Mouse (Mus musculus) heart, adult 2 months (tissue): ENCODE measurements at regions not wholly inside any gene's neighbourhood (a gene's known extent, or its start where the extent isn't known, plus 50 kb on each side); places are given as distances from the start of the nearest gene placed in this dataset.

Experiments
- DNase-seq, 2 experiments: peaks; one replicate each; pipeline ENCODE4 v3.0.0; 2021
- H3K27ac ChIP-seq: fragments of 200-600 bp; 2 replicates; pipeline ENCODE4 v1.8.1; 2022
- H3K27me3 ChIP-seq: fragments of 200-500 bp; 2 replicates; pipeline ENCODE4 v1.6.1; 2012; ENCODE audit warnings: mild to moderate bottlenecking, low read length, inconsistent platforms, mixed read lengths; ENCODE audit not compliant: control insufficient read depth, insufficient read depth
- H3K36me3 ChIP-seq: fragments of 200-500 bp; 2 replicates; pipeline ENCODE4 v1.6.1; 2012; ENCODE audit warnings: low read length, inconsistent platforms; ENCODE audit not compliant: control insufficient read depth, insufficient read depth
- H3K4me1 ChIP-seq: fragments of 200-500 bp; 2 replicates; pipeline ENCODE4 v1.6.1; 2011; ENCODE audit warnings: low read length; ENCODE audit not compliant: control insufficient read depth, insufficient read depth
- H3K4me3 ChIP-seq: fragments of 200-600 bp; 2 replicates; pipeline ENCODE4 v1.8.1; 2022
- H3K79me2 ChIP-seq: fragments of 200-500 bp; replicated peaks from 2 replicates; pipeline ENCODE4 v1.6.1; 2012; ENCODE audit warnings: mild to moderate bottlenecking, inconsistent platforms, low read length, moderate library complexity, mixed read lengths; ENCODE audit not compliant: control insufficient read depth, insufficient read depth
- H3K9ac ChIP-seq: fragments of 200-500 bp; 2 replicates; pipeline ENCODE4 v1.6.1; 2012; ENCODE audit warnings: low read depth, mild to moderate bottlenecking, control low read depth, inconsistent platforms, low read length, mixed read lengths
- CTCF ChIP-seq: fragments of 200-600 bp; IDR thresholded peaks from 2 replicates; pipeline ENCODE4 v1.8.1; 2022; ENCODE audit warnings: antibody characterized with exemption, mild to moderate bottlenecking, moderate library complexity
- EP300 ChIP-seq: fragments of 200-500 bp; IDR thresholded peaks from 2 replicates; pipeline ENCODE4 v1.6.1; 2011; ENCODE audit warnings: low read depth, low read length, control low read depth; ENCODE audit not compliant: insufficient read depth
- POLR2A ChIP-seq: fragments of 200-500 bp; IDR thresholded peaks from 2 replicates; pipeline ENCODE4 v1.6.1; 2011; ENCODE audit warnings: mild to moderate bottlenecking, low read depth, low read length, control low read depth; ENCODE audit not compliant: insufficient read depth
- WGBS: fragments of 180-500 bp; shearing (Covaris S2); methylation state at CpG from one replicate; pipeline ENCODE4 v1.1.7; 2018; 5-methylcytosine and 5-hydroxymethylcytosine counted together
- intact Hi-C: fragments of 180-260 bp; cut with DNase I; formaldehyde crosslinking; loops from one replicate; pipeline ENCODE4 v1.15.1; 2025

DNA sequence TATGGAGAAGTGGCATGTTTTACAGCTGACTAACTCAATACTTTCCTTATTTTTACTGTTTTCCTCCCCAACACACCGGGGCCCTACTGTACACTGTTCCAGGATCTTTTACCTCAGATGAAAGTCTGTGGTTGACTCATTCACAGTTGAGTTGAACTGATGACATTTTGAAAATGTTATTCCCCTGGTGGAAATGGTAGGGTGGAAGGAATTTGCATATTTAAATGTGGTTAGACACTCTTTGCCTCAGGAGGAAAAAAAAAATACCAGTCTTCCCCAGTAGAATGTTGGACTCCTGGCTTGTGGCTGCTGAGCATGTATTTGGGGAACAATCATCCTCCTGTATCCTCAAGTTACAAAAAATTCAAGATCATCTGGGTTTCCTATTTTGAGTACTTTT lies 159.7 kb upstream of the Vwde start:
- DNase-seq = no peak
- intact Hi-C loops = no loop called here
- 84% methylated on average over 1 of the region's 1 CpGs for WGBS
- TF ChIP-seq EP300 = no peak
- TF ChIP-seq POLR2A = no peak
- TF ChIP-seq CTCF = no peak
- no peaks in the 10 kb centered on the region for H3K4me1 ChIP-seq
- no peaks in the 10 kb centered on the region for H3K79me2 ChIP-seq
- H3K27ac ChIP-seq = no peak overlapping the region
- H3K4me3 ChIP-seq = no peak overlapping the region
- no peak overlapping the region for H3K9ac ChIP-seq
- H3K36me3 ChIP-seq = no peaks in the 10 kb centered on the region
- no peaks in the 10 kb centered on the region for H3K27me3 ChIP-seq

DNA sequence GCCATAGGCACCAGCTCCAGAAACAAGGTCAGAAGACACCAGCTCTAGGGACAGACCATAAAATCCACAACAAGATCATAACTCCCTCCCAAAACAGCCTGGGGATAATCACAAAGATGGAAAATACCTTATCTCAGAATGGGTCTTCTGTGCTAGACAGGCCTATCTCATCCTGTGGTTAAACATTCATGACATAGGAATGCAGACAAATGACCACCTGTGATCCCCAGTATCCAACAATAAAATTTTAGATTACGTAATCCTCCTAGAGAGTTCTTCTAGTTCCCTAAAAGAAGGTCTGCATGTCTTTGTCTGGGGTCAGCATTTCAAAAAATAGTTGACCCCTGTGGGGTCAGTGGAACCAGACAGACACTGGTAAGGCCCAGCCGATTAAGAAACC lies 158.4 kb upstream of the Vwde start:
- H3K27ac ChIP-seq = no peak overlapping the region
- no peaks in the 10 kb centered on the region for H3K4me1 ChIP-seq
- no peaks in the 10 kb centered on the region for H3K79me2 ChIP-seq
- TF ChIP-seq CTCF = no peak
- intact Hi-C loops = no loop called here
- H3K9ac ChIP-seq = no peak overlapping the region
- H3K27me3 ChIP-seq = no peaks in the 10 kb centered on the region
- DNase-seq = no peak
- H3K4me3 ChIP-seq = no peak overlapping the region
- no peaks in the 10 kb centered on the region for H3K36me3 ChIP-seq
- WGBS = 78% methylated on average over 2 of the region's 2 CpGs

DNA sequence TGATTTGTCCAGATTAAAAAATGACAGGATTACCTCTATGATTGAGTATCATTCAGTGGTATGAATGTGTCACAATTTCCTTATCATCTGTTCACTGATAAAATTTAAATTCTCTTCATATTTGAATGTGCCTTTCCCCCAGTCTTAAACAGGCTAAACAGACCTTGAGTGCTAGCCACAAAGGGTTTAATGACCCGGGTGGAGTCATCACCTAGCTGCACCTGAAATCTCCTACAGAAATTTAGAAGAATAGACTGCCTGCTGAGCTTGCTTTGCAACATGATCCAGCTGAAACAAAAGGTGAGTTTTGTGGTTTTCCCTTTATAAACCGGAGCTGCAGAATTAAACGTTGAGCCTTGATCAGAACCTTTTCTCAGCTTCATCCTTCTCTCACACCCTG lies 156.1 kb upstream of the Vwde start:
- DNase-seq = no peak
- Histone ChIP-seq H3K4me1 (no peaks in the 10 kb centered on the region), H3K27me3 (no peaks in the 10 kb centered on the region), H3K9ac (no peak overlapping the region), H3K4me3 (no peak overlapping the region), H3K36me3 (no peaks in the 10 kb centered on the region), H3K27ac (no peak overlapping the region), H3K79me2 (no peaks in the 10 kb centered on the region)
- intact Hi-C loops = no loop called here
- no peak for TF ChIP-seq POLR2A
- no peak for TF ChIP-seq EP300
- no peak for TF ChIP-seq CTCF
- 55% methylated on average over 3 of the region's 3 CpGs for WGBS

DNA sequence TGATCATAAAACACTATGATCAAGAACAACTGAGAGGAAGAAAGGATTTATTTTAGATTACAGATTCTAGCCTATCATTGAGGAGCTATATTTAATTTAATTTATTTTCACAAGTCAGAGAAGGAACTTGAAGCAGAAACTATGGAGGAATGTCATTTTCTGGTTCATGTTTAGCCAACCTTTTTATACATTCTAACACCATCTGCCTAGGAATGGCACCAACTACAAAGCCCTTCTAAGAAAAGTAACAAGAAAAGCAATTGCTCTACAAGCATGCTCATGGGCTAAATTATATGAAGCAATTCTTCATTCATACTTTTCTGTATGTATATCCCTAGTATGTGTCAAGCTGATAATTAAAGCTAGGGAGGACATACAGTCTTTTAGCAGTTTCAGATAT lies 155.0 kb upstream of the Vwde start:
- Histone ChIP-seq H3K36me3 (no peaks in the 10 kb centered on the region), H3K79me2 (no peaks in the 10 kb centered on the region), H3K9ac (no peak overlapping the region), H3K27me3 (no peaks in the 10 kb centered on the region), H3K27ac (no peak overlapping the region), H3K4me3 (no peak overlapping the region), H3K4me1 (no peaks in the 10 kb centered on the region)
- intact Hi-C loops = no loop called here
- TF ChIP-seq CTCF (no peak), POLR2A (no peak), EP300 (no peak)
- DNase-seq = no peak

DNA sequence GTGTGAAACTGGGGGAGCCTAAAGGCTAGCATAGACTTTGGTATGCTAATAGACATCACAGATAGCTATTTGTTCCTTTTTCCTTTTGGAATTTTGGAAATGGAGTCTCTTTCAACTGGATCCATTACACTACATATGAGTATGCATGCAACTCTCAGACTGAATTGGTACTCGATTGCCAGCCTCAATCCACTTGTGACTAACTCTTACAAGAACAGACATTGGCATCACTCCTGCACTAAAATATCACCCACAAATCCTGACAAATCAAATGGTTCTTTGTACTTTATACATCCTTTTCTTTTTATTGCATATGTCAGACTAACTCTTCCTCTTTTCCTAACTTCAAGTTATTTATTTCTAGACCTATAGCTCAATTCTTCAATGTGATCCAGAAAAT lies 149.1 kb upstream of the Vwde start:
- TF ChIP-seq CTCF (no peak), EP300 (no peak), POLR2A (no peak)
- Histone ChIP-seq H3K27ac (no peak overlapping the region), H3K4me1 (no peaks in the 10 kb centered on the region), H3K27me3 (no peaks in the 10 kb centered on the region), H3K9ac (no peak overlapping the region), H3K4me3 (no peak overlapping the region), H3K79me2 (no peaks in the 10 kb centered on the region), H3K36me3 (no peaks in the 10 kb centered on the region)
- intact Hi-C loops = loop anchor here (2.0 kb wide), 1 partner anchor 15 kb away; no protein-coding TSS in a partner anchor
- DNase-seq = no peak
- WGBS = 50% methylated on average over 1 of the region's 1 CpGs

DNA sequence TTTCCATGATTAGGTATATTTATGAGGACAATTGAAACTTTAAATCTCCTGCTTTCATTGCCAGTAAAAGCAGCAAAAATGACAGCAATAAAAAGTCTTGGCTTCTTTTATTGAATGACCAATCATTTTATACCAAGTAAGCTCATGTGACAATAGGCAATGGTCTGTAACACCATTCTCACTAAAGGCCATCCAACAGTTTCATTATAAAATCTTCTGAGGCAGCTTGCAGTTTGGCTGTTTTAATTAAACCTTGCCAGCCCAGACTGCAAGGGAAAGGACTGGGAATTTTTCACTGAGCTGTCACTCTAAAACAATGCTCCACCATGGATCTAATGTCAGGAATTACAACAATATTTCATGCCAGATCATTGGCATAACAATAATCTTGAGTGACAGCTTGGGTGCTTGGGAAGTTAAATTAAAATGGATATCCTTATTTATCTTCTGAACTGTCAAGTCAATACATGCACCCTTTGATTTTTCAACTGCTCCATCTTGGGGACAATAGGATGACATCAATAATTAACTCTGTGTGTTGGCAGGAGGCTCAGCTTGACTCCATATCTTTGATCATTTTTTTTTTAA lies 145.0 kb upstream of the Vwde start:
- no peaks in the 10 kb centered on the region for H3K4me1 ChIP-seq
- TF ChIP-seq CTCF (no peak), POLR2A (no peak), EP300 (no peak)
- intact Hi-C loops = no loop called here

More for the DNA sequence above, 145.0 kb upstream of the Vwde start:
- H3K9ac ChIP-seq = no peak overlapping the region
- H3K27me3 ChIP-seq = no peaks in the 10 kb centered on the region
- H3K36me3 ChIP-seq = no peaks in the 10 kb centered on the region
- no peak overlapping the region for H3K27ac ChIP-seq
- no peaks in the 10 kb centered on the region for H3K79me2 ChIP-seq
- DNase-seq = no peak
- no peak overlapping the region for H3K4me3 ChIP-seq
